Mouse (Mus musculus) liver, embryonic 11.5 days (tissue): ENCODE results near the gene Ctdsp1. TPM values are rescaled to one million over a fixed set of nuclear protein-coding genes. Genes with fewer than 3 reads are reported as not detected.

Experiments
- ATAC-seq: fragments of 200-750 bp; cut with Nextera tagmentation; replicated peaks from 2 replicates; pipeline ENCODE4 v1.8.0; 2017; ENCODE audit warnings: moderate number of reproducible peaks, mild to moderate bottlenecking, moderate TSS enrichment, moderate library complexity; ENCODE audit not compliant: low FRiP score
- DNase-seq: peaks from one replicate; pipeline ENCODE4 v3.0.0-alpha.2; 2017; ENCODE audit warnings: low spot score
- H3K27ac ChIP-seq: fragments of 300-500 bp; sonication (generic); 2 replicates; pipeline ENCODE4 v1.5.1; 2014; ENCODE audit warnings: mild to moderate bottlenecking, low read depth, low read length, control low read depth
- H3K27me3 ChIP-seq: fragments of 300-500 bp; sonication (generic); replicated peaks from 2 replicates; pipeline ENCODE4 v1.6.1; 2014; ENCODE audit warnings: low read length, mixed read lengths; ENCODE audit not compliant: control insufficient read depth, insufficient read depth
- H3K36me3 ChIP-seq: fragments of 300-500 bp; sonication (generic); 2 replicates; pipeline ENCODE4 v1.6.1; 2014; ENCODE audit warnings: mild to moderate bottlenecking, low read length, moderate library complexity, mixed read lengths; ENCODE audit not compliant: control insufficient read depth, insufficient read depth
- H3K4me1 ChIP-seq: fragments of 300-500 bp; sonication (generic); replicated peaks from 2 replicates; pipeline ENCODE4 v1.6.1; 2014; ENCODE audit warnings: low read length, mixed read lengths; ENCODE audit not compliant: control insufficient read depth, insufficient read depth
- H3K4me2 ChIP-seq: fragments of 300-500 bp; sonication (generic); 2 replicates; pipeline ENCODE4 v1.6.1; 2014; ENCODE audit warnings: mild to moderate bottlenecking, control low read depth, moderate library complexity
- H3K4me3 ChIP-seq: fragments of 300-500 bp; sonication (generic); 2 replicates; pipeline ENCODE4 v1.5.1; 2014; ENCODE audit warnings: low read depth, low read length, control low read depth
- H3K9ac ChIP-seq: fragments of 300-500 bp; sonication (generic); 2 replicates; pipeline ENCODE4 v1.6.1; 2014; ENCODE audit warnings: low read depth, low read length, control low read depth
- H3K9me3 ChIP-seq: fragments of 300-500 bp; sonication (generic); 2 replicates; pipeline ENCODE4 v1.6.1; 2016; ENCODE audit warnings: low read length, inconsistent platforms, mixed read lengths; ENCODE audit not compliant: control insufficient read depth
- WGBS: fragments of 180-500 bp; shearing (Covaris S2); extraction: QIAGEN DNeasy Blood & Tissue Kit; methylation state at CpG from one replicate; pipeline ENCODE4 v1.1.7; 2014; 5-methylcytosine and 5-hydroxymethylcytosine counted together
- polyA plus RNA-seq: library from polyadenylated mRNA; unstranded; fragments of >200 nt; fragmentation: Nextera tagmentation; extraction: Ambion mirVana; gene quantifications from 2 replicates; pipeline ENCODE4 v1.2.1, GENCODE M21; 2014

Ctdsp1 gene
- polyA plus RNA-seq, 1 experiment from 2014 or later: 71.1 TPM

DNA sequence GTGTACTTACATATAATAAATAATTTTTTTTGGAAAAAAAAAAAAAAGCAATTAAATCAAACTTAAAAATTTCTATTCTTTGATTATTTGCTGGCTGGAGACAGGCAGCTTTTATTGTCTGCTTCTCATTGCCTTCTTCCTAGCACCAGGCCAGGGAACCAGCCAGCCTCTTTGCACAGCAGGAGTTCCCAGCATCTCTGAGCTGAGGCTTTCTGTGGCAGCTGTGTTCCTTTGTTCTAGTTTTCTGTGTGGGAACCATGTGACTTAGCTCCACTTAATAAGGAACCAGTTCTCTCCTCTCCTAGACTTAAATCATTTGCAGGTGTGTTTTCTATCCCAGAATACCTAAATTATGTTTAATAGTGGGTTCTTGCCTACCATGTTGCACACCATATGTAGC, 33.8 kb upstream of the Ctdsp1 start:
- H3K4me2 ChIP-seq: no peak overlapping the region
- H3K4me1 ChIP-seq: no peaks in the 10 kb centered on the region
- no peak overlapping the region for H3K9ac ChIP-seq
- no peaks in the 10 kb centered on the region for H3K36me3 ChIP-seq
- H3K4me3 ChIP-seq: no peak overlapping the region
- DNase-seq (no peak), ATAC-seq (no peak)
- no peaks in the 10 kb centered on the region for H3K27me3 ChIP-seq
- no peak overlapping the region for H3K27ac ChIP-seq
- no peaks in the 10 kb centered on the region for H3K9me3 ChIP-seq

DNA sequence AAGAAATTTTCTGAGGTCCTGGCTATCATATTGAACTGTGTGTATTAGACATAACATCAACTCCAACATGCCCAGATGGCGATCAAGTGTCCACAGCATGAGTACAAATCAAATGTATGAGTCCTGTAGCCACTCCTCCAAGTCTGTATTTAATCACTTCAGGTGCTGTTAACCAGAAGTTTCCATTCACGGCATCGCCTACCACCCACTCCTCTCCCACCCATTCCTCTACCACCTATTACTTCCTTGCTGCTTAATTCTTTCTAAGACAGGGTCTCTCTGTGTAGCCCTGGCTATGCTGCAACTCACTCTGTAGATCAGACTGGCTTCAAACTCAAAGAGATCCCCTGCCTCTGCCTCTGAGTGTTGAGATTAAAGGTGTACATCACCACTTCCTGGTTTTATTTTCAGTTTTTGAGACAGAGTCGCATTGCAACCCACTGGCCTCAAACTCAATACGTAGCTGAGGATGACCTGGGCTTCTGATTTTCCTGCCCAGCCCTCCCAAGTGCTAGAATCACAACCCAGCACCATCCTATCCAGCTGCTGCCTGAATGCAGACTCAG, 31.3 kb upstream of the Ctdsp1 start:
- Histone ChIP-seq H3K9me3 (no peaks in the 10 kb centered on the region), H3K27ac (no peak overlapping the region), H3K36me3 (no peaks in the 10 kb centered on the region), H3K4me3 (no peak overlapping the region), H3K4me1 (0 out of 2 replicates have a peak, but pooled peaks cover 3% of the 10 kb centered on the region), H3K4me2 (no peak overlapping the region), H3K27me3 (no peaks in the 10 kb centered on the region), H3K9ac (no peak overlapping the region)
- ATAC-seq: no peak
- 76% methylated on average over 5 of the region's 5 CpGs for WGBS
- DNase-seq: no peak

DNA sequence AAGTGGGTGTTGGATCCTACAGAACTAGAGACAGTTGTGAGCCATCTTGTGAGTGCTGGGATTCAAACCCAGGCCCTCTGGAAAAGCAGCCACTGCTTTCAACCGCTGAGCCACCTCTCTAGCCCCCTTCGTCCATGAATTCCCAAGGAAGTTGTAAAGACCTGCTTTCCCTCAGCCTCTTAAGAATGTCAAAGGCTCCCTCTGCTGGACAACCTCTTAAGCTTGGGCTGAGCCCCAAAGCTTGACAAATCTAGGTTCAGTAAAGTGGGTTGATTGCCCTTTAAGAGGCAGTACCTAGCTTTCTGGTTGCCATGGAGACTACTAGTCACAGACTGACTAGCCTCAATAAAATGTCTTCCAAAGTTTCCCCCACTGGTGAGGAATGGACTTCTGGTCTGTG, 29.5 kb upstream of the Ctdsp1 start, which contains the start of gene Catip:
Catip (plus strand) TSS at position 297 of the 400 bp plus-strand sequence.
- Histone ChIP-seq H3K4me2 (no peak within 1 kb of the TSS), H3K9me3 (no peaks in the 10 kb centered on the region), H3K27ac (no peak within 1 kb of the TSS), H3K4me1 (0 out of 2 replicates have a peak, but pooled peaks cover 3% of the 10 kb centered on the region), H3K9ac (no peak within 1 kb of the TSS), H3K4me3 (no peak within 1 kb of the TSS), H3K27me3 (no peaks in the 10 kb centered on the region), H3K36me3 (no peaks in the 10 kb centered on the region)
- ATAC-seq (peak; percentile 49; the same call in 1 of the 2 replicates), DNase-seq (no peak)
- WGBS: 2% methylated on average over 2 of the region's 2 CpGs

DNA sequence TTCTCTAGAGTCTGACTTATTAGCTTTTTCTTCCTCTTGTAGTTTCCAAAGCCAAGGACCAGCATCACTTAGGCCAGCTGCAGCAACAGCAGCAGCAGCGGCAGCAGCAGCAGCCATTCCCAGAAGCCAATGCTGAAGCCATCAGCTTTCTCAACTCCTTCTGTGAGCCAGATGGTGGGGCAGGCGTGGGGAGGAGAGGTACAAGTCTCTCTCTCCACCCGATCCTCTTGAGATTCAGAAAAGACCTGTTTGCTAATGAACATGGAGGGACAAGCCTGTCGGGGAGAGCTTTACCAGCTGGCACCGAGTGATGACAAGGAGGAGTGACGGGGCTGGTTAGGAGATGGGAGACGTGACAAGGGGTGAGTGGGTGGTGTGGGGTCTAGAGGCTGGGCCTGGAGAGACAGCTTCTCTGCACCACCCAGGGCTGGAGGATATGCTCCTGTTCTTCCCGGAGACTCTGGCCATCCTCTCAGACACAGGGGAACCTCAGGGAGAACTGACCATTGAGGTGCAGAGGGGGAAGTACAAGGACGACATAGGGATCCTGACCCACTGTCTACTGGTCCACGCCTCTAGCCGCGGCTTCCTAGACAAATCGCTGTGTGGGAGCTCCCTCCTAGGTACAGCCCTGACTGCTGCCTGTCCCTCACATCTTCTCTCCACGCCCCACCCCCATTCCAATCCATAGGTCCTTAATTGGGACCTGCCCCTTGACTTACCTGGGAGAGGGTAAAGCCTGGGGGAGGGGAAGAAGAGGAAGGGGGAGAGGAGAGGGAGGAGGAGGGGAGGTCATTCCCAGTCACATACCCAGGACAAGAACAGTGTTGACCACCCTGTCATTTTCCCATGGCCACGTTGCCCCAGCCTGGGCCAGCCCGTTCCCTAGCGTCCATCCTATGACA, 28.7 kb upstream of the Ctdsp1 start:
- no peaks in the 10 kb centered on the region for H3K36me3 ChIP-seq
- ATAC-seq (no peak), DNase-seq (no peak)
- H3K9ac ChIP-seq: no peak overlapping the region
- WGBS: 61% methylated on average over 17 of the region's 17 CpGs
- H3K27me3 ChIP-seq: 0 out of 2 replicates have a peak, but pooled peaks cover 3% of the 10 kb centered on the region
- peaks cover 6% of the 10 kb centered on the region; the same call in 1 of the 2 replicates for H3K4me1 ChIP-seq
- no peaks in the 10 kb centered on the region for H3K9me3 ChIP-seq
- no peak overlapping the region for H3K4me3 ChIP-seq
- no peak overlapping the region for H3K27ac ChIP-seq
- H3K4me2 ChIP-seq: no peak overlapping the region

DNA sequence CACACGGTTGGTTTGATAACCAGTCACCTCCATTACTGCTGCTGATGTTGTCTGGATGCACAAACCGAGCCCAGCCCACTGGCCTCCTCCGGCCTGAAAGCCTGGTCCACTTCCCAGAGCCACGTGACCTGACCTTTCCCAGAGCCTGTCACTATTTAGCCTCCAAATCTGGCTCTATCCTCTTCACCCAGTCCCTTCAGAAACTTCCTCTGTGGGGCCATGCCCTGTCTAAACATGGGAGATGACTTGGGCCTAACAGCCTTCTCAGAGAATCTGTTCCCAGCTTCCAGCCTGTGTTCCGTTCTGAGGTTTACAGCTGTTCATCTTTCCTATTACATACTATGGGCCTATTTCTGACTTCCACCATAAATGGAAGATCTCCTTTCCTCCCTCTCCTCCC, 27.9 kb upstream of the Ctdsp1 start:
- no peak for ATAC-seq
- Histone ChIP-seq H3K4me2 (no peak overlapping the region), H3K27me3 (peaks cover 6% of the 10 kb centered on the region; the same call in 1 of the 2 replicates), H3K27ac (no peak overlapping the region), H3K36me3 (no peaks in the 10 kb centered on the region), H3K4me1 (peaks cover 14% of the 10 kb centered on the region), H3K9ac (no peak overlapping the region), H3K9me3 (no peaks in the 10 kb centered on the region), H3K4me3 (no peak overlapping the region)
- DNase-seq: no peak
- WGBS: 61% methylated on average over 5 of the region's 5 CpGs

DNA sequence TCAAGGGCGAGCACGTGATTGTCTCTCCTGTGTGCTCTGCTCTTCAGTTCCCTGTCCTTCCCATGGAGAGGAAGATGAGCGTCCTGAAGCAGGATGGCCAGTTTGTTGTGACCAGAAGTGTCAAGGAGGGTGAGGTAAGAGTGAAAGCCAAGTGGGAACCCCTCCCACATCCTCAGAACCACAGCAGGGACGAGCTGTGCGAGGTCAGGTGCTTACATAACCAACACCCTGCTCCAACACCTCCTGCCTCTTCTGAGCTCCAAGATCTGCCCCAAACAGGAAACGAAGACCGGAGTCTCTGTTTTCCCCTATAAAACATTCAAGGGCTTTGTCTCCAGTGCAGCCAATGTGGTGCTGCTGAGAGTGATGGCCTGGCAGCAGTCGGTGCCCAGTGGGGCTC, 27.0 kb upstream of the Ctdsp1 start:
- Histone ChIP-seq H3K4me3 (no peak overlapping the region), H3K9ac (no peak overlapping the region), H3K4me2 (no peak overlapping the region), H3K9me3 (no peaks in the 10 kb centered on the region), H3K27ac (no peak overlapping the region), H3K27me3 (peaks cover 6% of the 10 kb centered on the region; the same call in 1 of the 2 replicates), H3K36me3 (no peaks in the 10 kb centered on the region), H3K4me1 (peaks cover 15% of the 10 kb centered on the region)
- ATAC-seq (no peak), DNase-seq (no peak)
- WGBS: 57% methylated on average over 8 of the region's 8 CpGs

DNA sequence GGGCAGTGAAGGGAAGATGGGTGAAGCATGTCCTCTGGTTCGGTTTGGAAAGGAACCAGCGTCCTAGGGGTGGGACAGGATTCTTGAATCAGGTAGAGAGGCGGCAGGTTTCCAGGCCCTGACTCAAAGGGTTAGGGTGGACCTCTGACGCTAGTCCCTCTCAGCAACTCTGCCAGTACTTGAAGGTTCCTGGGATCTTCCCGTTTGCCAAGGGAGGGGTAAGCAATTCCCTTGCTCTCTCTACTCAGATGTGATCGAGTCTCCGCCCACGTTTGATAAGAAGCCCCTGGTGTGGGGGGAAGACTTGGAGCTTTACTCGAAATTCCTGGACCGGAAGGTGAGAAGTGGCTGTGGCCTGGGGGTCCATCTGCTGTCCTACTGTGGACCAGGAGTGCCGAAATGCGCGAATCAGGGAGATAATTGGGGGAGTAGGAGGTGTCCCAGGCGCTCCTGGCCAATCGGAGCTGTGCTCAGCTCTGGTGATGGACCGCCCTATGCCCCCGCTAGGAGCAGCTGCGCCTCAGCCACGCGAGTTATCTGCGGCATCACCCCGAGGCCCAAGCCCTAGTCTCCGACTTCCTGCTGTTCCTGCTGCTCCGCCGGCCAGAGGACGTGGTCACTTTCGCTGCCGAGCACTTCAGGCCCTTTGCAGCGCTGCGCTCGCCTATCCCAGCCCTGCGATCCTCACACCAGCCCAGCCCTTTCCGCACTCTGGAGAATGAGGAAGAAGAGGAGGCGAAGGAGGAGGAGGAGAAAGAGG, 23.2 kb upstream of the Ctdsp1 start:
- Histone ChIP-seq H3K36me3 (no peaks in the 10 kb centered on the region), H3K27me3 (peaks cover 6% of the 10 kb centered on the region; the same call in 1 of the 2 replicates), H3K4me1 (peaks cover 15% of the 10 kb centered on the region), H3K27ac (no peak overlapping the region; the same call in 1 of the 2 replicates), H3K4me2 (peak overlapping the region; percentile 85), H3K9ac (peak overlapping the region; percentile 44), H3K9me3 (no peaks in the 10 kb centered on the region), H3K4me3 (peak overlapping the region; percentile 42)
- DNase-seq (no peak), ATAC-seq (peak; percentile 84)
- 8% methylated on average over 34 of the region's 34 CpGs for WGBS

DNA sequence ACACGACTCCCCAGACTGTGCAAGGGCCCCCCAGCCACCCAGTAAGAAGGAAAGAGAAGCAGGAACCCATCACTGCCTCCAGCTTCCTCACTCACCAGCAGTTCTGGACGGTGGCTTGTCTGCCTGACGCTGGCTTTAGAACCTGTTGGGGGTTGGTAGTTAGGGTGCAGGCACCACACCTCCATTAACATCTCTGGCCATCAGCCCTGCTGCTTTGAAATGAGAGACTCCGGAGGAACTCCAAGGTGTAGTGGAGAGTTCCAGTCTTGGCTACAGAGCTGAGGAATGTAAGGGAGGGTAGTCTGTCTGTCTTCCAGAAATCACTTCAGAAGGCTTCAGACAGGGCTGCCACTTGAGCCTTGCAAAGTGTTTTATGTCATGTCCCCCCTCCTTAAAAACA, 21.3 kb upstream of the Ctdsp1 start:
- no peaks in the 10 kb centered on the region for H3K36me3 ChIP-seq
- no peak overlapping the region for H3K4me2 ChIP-seq
- H3K27me3 ChIP-seq: peaks cover 6% of the 10 kb centered on the region; the same call in 1 of the 2 replicates
- WGBS: 33% methylated on average over 4 of the region's 4 CpGs
- H3K4me1 ChIP-seq: peaks cover 13% of the 10 kb centered on the region
- no peak overlapping the region for H3K27ac ChIP-seq
- DNase-seq (no peak), ATAC-seq (no peak)
- no peaks in the 10 kb centered on the region for H3K9me3 ChIP-seq
- no peak overlapping the region for H3K9ac ChIP-seq
- H3K4me3 ChIP-seq: no peak overlapping the region
